Mouse (Mus musculus): ENCODE data around the gene Atf6. TPM values are rescaled to one million over a fixed set of nuclear protein-coding genes. Genes with fewer than 3 reads are reported as not detected.
A peak's percentile ranks its signal among the peaks of the same experiment; 100 is the strongest.

Atf6 gene
- 11.1 and 14.5 TPM in 2 replicates for polyA plus RNA-seq (2012; ENCODE audit: insufficient read depth, insufficient read length, missing spikeins)

GRCm38 (mm10) chr1:170867691-170868105, at the start of gene Atf6:
Gene Atf6, minus strand, starts transcription at chr1:170867771.
- H3K4me1 ChIP-seq (ENCODE audit: control insufficient read depth, insufficient read depth, insufficient read length, low read length): peaks cover 3% of the 10 kb centered on the region; the same call in 1 of the 2 replicates
- H3K27ac ChIP-seq (replicated peaks; ENCODE audit: low read depth, low read length): peak within 1 kb of the TSS; percentile 73
- peak within 1 kb of the TSS; percentile 83 for H3K4me3 ChIP-seq (ENCODE audit: insufficient read depth, low read depth, low read length)

DNA sequence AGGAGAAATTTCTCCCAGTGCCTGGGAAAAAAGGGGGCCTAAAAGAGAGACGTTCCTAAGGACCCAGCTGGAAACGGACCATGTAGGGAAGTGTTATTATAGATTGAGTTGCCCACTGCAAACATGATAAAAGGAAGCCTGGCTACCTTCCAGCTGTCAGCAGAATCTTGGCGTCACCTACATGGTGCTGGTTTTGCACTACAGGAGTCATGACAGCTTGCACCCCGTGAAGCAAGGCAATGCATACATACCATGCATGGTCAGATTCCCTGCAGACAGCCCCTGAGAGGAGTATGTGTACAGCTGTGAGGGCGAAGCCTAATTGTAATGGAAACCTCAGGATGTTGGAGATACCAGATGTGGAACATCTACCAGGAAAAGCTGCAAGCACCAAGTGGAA, 48.1 kb upstream of the Atf6 start:
- H3K4me1 ChIP-seq (ENCODE audit: control insufficient read depth, insufficient read depth, insufficient read length, low read length): no peaks in the 10 kb centered on the region
- no peak overlapping the region for H3K4me3 ChIP-seq (ENCODE audit: insufficient read depth, low read depth, low read length)
- H3K27ac ChIP-seq (replicated peaks; ENCODE audit: low read depth, low read length): no peak overlapping the region

DNA sequence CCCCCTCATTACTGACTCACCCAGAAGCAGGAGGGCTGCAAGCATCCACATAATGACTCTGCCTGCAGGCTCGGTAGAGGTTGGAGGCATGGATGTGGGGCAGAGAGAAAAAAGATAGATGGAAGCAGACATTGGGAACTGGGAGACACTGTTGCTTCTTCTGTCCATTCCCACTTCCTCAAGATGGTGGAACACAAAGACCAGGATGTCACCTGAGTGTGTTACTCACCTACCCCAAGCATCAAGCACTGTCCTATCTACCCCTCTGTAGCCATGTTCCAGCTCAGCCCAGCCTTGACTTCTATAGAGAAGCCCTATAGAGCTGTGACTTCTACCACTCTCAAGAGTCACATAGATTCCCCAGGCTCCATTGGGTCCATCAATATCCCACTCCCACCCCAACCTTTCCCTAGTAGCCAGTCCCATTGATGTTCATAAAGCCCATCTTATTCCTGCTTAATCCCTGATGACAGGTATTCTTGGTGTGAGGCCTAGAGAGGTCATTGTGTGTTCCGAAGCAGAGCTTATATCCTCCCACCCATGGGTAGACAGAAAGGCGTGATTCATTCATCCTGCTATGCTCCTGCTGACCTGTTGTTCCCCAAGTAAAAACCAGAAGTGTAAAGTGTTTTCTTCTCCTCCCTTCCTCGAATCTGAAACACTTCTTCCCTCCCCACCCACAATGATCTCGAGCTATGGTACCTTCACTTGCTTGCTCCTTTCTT, 45.5 kb upstream of the Atf6 start, which contains the start of gene Fcrlb:
Gene Fcrlb (minus strand): TSS at position 51 of the 725 bp plus-strand sequence.
- Histone ChIP-seq H3K4me3 (ENCODE audit: insufficient read depth, low read depth, low read length) (no peak within 1 kb of the TSS), H3K4me1 (ENCODE audit: control insufficient read depth, insufficient read depth, insufficient read length, low read length) (no peaks in the 10 kb centered on the region), H3K27ac (replicated peaks; ENCODE audit: low read depth, low read length) (no peak within 1 kb of the TSS)

- H3K4me3 ChIP-seq (ENCODE audit: insufficient read depth, low read depth, low read length): no peak overlapping the region
- no peaks in the 10 kb centered on the region for H3K4me1 ChIP-seq (ENCODE audit: control insufficient read depth, insufficient read depth, insufficient read length, low read length)
- H3K27ac ChIP-seq (replicated peaks; ENCODE audit: low read depth, low read length): no peak overlapping the region
Observed at GRCm38 (mm10) chr1:170911907-170912660, 44.5 kb upstream of the Atf6 start.

GRCm38 (mm10) chr1:170908341-170908740, 40.8 kb upstream of the Atf6 start:
- Histone ChIP-seq H3K4me1 (ENCODE audit: control insufficient read depth, insufficient read depth, insufficient read length, low read length) (no peaks in the 10 kb centered on the region), H3K27ac (replicated peaks; ENCODE audit: low read depth, low read length) (no peak overlapping the region), H3K4me3 (ENCODE audit: insufficient read depth, low read depth, low read length) (peak overlapping the region; percentile 39; the same call in 1 of the 2 replicates)

GRCm38 (mm10) chr1:170907456-170908191, 40.1 kb upstream of the Atf6 start:
- no peak overlapping the region for H3K27ac ChIP-seq (replicated peaks; ENCODE audit: low read depth, low read length)
- H3K4me3 ChIP-seq (ENCODE audit: insufficient read depth, low read depth, low read length): peak overlapping the region; percentile 39
- H3K4me1 ChIP-seq (ENCODE audit: control insufficient read depth, insufficient read depth, insufficient read length, low read length): no peaks in the 10 kb centered on the region

DNA sequence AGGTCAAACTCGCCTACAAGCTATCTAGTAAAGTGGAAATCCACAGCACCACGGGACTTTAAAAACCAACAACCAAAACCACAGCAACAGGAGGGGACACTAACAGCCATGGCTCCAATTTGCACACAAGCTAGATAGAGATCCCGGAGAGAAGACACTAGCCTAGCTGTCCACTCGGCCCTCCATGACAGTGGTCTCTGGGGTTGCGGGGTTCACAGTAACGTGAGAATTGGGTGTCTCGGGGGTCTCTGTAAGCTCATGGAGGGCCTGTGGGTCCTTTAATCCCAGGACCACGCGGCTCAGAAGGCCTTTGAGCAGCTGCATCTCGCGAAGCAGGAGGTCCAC, 39.5 kb upstream of the Atf6 start:
- no peak overlapping the region for H3K4me3 ChIP-seq (ENCODE audit: insufficient read depth, low read depth, low read length)
- no peaks in the 10 kb centered on the region for H3K4me1 ChIP-seq (ENCODE audit: control insufficient read depth, insufficient read depth, insufficient read length, low read length)
- H3K27ac ChIP-seq (replicated peaks; ENCODE audit: low read depth, low read length): no peak overlapping the region

GRCm38 (mm10) chr1:170903485-170903884, 35.9 kb upstream of the Atf6 start:
- Histone ChIP-seq H3K4me3 (ENCODE audit: insufficient read depth, low read depth, low read length) (no peak overlapping the region), H3K4me1 (ENCODE audit: control insufficient read depth, insufficient read depth, insufficient read length, low read length) (no peaks in the 10 kb centered on the region; the same call in 1 of the 2 replicates), H3K27ac (replicated peaks; ENCODE audit: low read depth, low read length) (no peak overlapping the region)

DNA sequence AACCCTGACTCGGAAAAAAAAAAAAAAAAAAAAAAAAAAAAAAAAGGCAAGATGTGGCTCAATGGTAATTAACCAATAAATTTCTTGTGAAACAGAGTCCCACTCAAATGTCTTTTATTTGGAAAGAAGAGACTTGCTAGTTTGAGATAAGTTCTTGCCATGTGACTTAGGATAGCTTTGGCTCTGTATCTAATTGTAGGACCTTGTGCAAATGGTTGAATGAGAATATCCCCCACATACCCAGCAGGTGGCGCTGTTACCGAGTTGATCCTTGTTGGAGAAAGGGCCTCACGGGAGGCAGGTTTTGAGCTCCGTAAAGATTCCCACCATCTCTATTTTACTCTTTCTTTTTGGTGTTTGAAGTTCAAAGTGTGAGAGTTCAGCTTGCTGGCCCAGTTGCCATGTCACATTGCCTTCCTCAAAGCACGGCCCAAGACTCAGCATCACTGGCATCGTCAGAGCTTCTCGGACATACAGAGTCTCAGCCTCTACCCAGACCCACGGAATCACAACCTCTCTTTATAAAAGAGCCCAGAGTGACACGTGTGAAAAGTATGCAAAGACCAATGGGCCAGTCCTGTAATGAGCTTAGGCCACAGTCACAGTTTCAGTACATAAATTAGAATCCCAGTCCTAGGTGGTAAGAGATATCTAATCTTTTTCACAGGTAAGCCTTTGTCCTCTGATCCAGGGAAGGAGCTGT, 34.1 kb upstream of the Atf6 start:
- Histone ChIP-seq H3K4me1 (ENCODE audit: control insufficient read depth, insufficient read depth, insufficient read length, low read length) (no peaks in the 10 kb centered on the region; the same call in 1 of the 2 replicates), H3K27ac (replicated peaks; ENCODE audit: low read depth, low read length) (no peak overlapping the region), H3K4me3 (ENCODE audit: insufficient read depth, low read depth, low read length) (peak overlapping the region; percentile 40)

- H3K4me1 ChIP-seq (ENCODE audit: control insufficient read depth, insufficient read depth, insufficient read length, low read length): no peaks in the 10 kb centered on the region; the same call in 1 of the 2 replicates
- H3K27ac ChIP-seq (replicated peaks; ENCODE audit: low read depth, low read length): no peak overlapping the region
- peak overlapping the region; percentile 40 for H3K4me3 ChIP-seq (ENCODE audit: insufficient read depth, low read depth, low read length)
Observed at GRCm38 (mm10) chr1:170900799-170901467, 33.4 kb upstream of the Atf6 start.

- Histone ChIP-seq H3K4me3 (ENCODE audit: insufficient read depth, low read depth, low read length) (no peak overlapping the region), H3K27ac (replicated peaks; ENCODE audit: low read depth, low read length) (peak overlapping the region; percentile 59), H3K4me1 (ENCODE audit: control insufficient read depth, insufficient read depth, insufficient read length, low read length) (no peaks in the 10 kb centered on the region; the same call in 1 of the 2 replicates)
Observed at GRCm38 (mm10) chr1:170898413-170899075, 31.0 kb upstream of the Atf6 start.

DNA sequence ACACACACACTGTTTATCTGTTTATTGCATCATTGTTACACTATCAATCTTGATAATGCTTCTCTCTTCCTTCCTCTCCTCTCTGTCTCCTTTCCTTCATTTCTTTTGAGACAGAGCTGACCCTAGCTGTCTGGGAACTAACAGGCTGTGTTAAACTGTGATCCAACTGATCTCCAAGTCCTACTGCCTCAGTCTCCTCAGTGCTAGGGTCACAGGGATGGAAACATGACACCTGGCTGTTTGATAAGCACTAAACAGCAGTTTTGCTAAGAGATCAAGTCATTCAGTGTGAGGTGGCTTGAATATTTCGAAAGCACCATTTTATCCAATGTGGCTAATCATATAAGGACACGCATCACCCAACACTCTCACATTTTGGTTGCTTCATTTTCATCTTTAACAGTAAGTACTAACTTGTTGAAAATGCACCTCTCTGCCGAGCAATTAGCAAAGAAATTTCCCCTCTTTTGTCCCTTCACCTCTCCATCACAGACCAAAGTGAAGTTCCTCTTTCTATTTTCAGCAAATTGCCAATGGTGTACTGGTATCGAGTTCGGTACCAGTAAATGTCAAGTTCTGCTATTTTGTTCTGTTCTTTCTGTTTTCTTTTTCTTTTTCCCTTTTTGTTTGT, 29.2 kb upstream of the Atf6 start:
- no peak overlapping the region for H3K4me3 ChIP-seq (ENCODE audit: insufficient read depth, low read depth, low read length)
- no peaks in the 10 kb centered on the region; the same call in 1 of the 2 replicates for H3K4me1 ChIP-seq (ENCODE audit: control insufficient read depth, insufficient read depth, insufficient read length, low read length)
- H3K27ac ChIP-seq (replicated peaks; ENCODE audit: low read depth, low read length): peak overlapping the region; percentile 63

Measured in brown adipose tissue, adult 24 weeks (tissue).